Mouse (Mus musculus) gastrocnemius, postnatal 36 days (tissue): ENCODE data around the gene Ndrg2. TPM values are rescaled to one million over a fixed set of nuclear protein-coding genes. Genes with fewer than 3 reads are reported as not detected.
"Not testable (repeated sequence)": the region's sequence is repeated elsewhere in the genome, so short reads cannot be mapped to it uniquely, and the experiment has no call there.

Experiments
- DNase-seq, 2 experiments: peaks; one replicate each; pipeline ENCODE4 v3.0.0; 2022
- intact Hi-C: fragments of 180-260 bp; cut with DNase I; formaldehyde crosslinking; loops from one replicate; pipeline ENCODE4 v1.15.1; 2025
- long read RNA-seq, 2 experiments: library from polyadenylated mRNA; stranded (forward); transcript quantifications; one replicate each; pipeline ENCODE4 v2.0.0; 2021
- total RNA-seq, 2 experiments: library from RNA; stranded (reverse); gene quantifications; 2 replicates each; pipeline ENCODE4 v1.2.3; 2021

Ndrg2 gene
- total RNA-seq, result 1,000 to 10,000 TPM; 1,350 to 1,506 TPM
- long read RNA-seq, experiment 1, transcript Ndrg2-201 (16 exons, 2,099 nt), result major isoform, 640 of 2,786 reads
- long read RNA-seq, experiment 1, transcript Ndrg2-202 (15 exons, 2,103 nt), result minor isoform, 21 of 2,786 reads
- long read RNA-seq, experiment 1, partial matches to known transcripts, result 113 of 2,786 reads
- long read RNA-seq, experiment 1, other reads (novel, unspliced or antisense), result 2,012 of 2,786 reads
- long read RNA-seq, experiment 2, transcript Ndrg2-202 (15 exons, 2,103 nt), result minor isoform, 30 of 3,417 reads
- long read RNA-seq, experiment 2, transcript Ndrg2-201 (16 exons, 2,099 nt), result major isoform, 934 of 3,417 reads
- long read RNA-seq, experiment 2, partial matches to known transcripts, result 161 of 3,417 reads
- long read RNA-seq, experiment 2, other reads (novel, unspliced or antisense), result 2,292 of 3,417 reads

GRCm38 (mm10) chr14:51913960-51914762, at the start of gene Ndrg2:
Ndrg2 (minus strand) TSS chr14:51914158.
- intact Hi-C loops, result no loop called here
- peak; percentile 79 to 90 for DNase-seq

- no peak for DNase-seq
- intact Hi-C loops, result no loop called here
Measured at GRCm38 (mm10) chr14:51960316-51960715, 46.4 kb upstream of the Ndrg2 start.

- intact Hi-C loops, result no loop called here
- no peak for DNase-seq
Measured at GRCm38 (mm10) chr14:51943336-51943735, 29.4 kb upstream of the Ndrg2 start.

GRCm38 (mm10) chr14:51942236-51942635, 28.3 kb upstream of the Ndrg2 start:
- intact Hi-C loops, result no loop called here
- DNase-seq, result no peak

GRCm38 (mm10) chr14:51941577-51941976, 27.6 kb upstream of the Ndrg2 start:
- no peak for DNase-seq
- intact Hi-C loops, result no loop called here

GRCm38 (mm10) chr14:51940944-51941560, 27.1 kb upstream of the Ndrg2 start:
- DNase-seq, result peak in 1 of 2 experiments; percentile 47
- intact Hi-C loops, result no loop called here

GRCm38 (mm10) chr14:51939005-51939404, 25.0 kb upstream of the Ndrg2 start:
- intact Hi-C loops, result loop anchor here (5.0 kb wide), 1 partner anchor 58 kb away; no protein-coding TSS in a partner anchor

GRCm38 (mm10) chr14:51932092-51933020, 18.4 kb upstream of the Ndrg2 start:
- DNase-seq, result no peak
- intact Hi-C loops, result no loop called here

More at GRCm38 (mm10) chr14:51939005-51939404, 25.0 kb upstream of the Ndrg2 start:
- DNase-seq, result no peak

GRCm38 (mm10) chr14:51930824-51931223, 16.9 kb upstream of the Ndrg2 start:
- DNase-seq, result peak in 1 of 2 experiments; percentile 50
- intact Hi-C loops, result loop anchor here (1.0 kb wide), 1 partner anchor 29 kb away; no protein-coding TSS in a partner anchor

- no peak for DNase-seq
Measured at GRCm38 (mm10) chr14:51929968-51930367, 16.0 kb upstream of the Ndrg2 start.

GRCm38 (mm10) chr14:51929309-51929943, 15.5 kb upstream of the Ndrg2 start:
- peak; percentile 54 to 64 for DNase-seq
- intact Hi-C loops, result no loop called here

More at GRCm38 (mm10) chr14:51929968-51930367, 16.0 kb upstream of the Ndrg2 start:
- intact Hi-C loops, result no loop called here

GRCm38 (mm10) chr14:51926930-51927329, 13.0 kb upstream of the Ndrg2 start:
- intact Hi-C loops, DNase-seq: not testable (repeated sequence)

- no peak for DNase-seq
- intact Hi-C loops, result no loop called here
Measured at GRCm38 (mm10) chr14:51923492-51923891, 9.5 kb upstream of the Ndrg2 start.

GRCm38 (mm10) chr14:51922910-51923309, 9.0 kb upstream of the Ndrg2 start:
- DNase-seq, result no peak
- intact Hi-C loops, result no loop called here

- intact Hi-C loops, result no loop called here
- DNase-seq, result no peak
Measured at GRCm38 (mm10) chr14:51922571-51922865, 8.6 kb upstream of the Ndrg2 start, which contains the start of gene Rnase13. Rnase13 (minus strand) TSS chr14:51922773.

GRCm38 (mm10) chr14:51921759-51922570, 8.0 kb upstream of the Ndrg2 start:
- intact Hi-C loops, result no loop called here
- peak; percentile 70 to 74 for DNase-seq

- intact Hi-C loops, result no loop called here
- no peak for DNase-seq
Measured at GRCm38 (mm10) chr14:51918966-51919365, 5.0 kb upstream of the Ndrg2 start.

- DNase-seq, result no peak
- intact Hi-C loops, result no loop called here
Measured at GRCm38 (mm10) chr14:51918125-51918524, 4.2 kb upstream of the Ndrg2 start, which contains the start of gene Tppp2. Tppp2 (plus strand) TSS chr14:51918425.
